10 mouse cellular contexts compared by ENCODE assay signal in the genomic region with DNA sequence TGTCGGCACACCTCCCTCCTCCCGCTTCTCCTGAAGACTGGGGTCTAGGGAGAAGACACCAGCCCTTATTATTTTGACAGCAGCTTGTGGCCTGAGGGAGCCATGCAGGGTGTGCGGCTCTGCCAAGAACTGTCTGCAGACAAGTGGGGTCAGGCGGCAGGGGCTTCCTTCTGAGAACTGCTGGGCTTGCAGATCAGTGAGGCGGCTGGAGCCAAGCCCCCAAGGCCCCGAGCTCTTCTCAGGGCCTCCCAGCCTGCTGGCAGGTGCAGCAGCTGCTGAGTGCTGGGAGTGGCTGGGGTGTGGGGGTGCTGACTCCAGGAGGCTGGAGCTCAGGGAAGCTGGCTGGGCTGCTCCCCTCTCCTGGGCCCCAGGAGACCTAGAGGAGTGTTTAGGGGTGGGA. TPM values are rescaled to one million over a fixed set of nuclear protein-coding genes. Genes with fewer than 3 reads are reported as not detected.
DNase-seq lines count a peak whose midpoint lies in the region; ATAC-seq and TF ChIP-seq lines count a peak whose summit lies in the region.
"Had no signal": no experiment of that assay in that cellular context is flagged by ENCODE, and none has a peak within 500 bp of the region (broad histone marks: within the 10 kb centered on the region; RNA-seq: fewer than 3 reads in every experiment).

No protein-coding gene starts in this region.

- peaks cover 5% of the 10 kb centered on the region for H3K36me3 ChIP-seq in neural tube, embryonic 11.5 days (ENCODE audit: control insufficient read depth, insufficient read depth, low read length)
- peaks cover 15% of the 10 kb centered on the region for H3K36me3 ChIP-seq in limb, embryonic 13.5 days
- no peaks in the 10 kb centered on the region for H3K36me3 ChIP-seq in stomach, postnatal 0 days (ENCODE audit: control insufficient read depth, insufficient read depth, low read length)

- no peak overlapping the region for H3K9ac ChIP-seq in neural tube, embryonic 11.5 days (ENCODE audit: low read length)
- 0 out of 2 replicates have a peak overlapping the region, but pooled peaks have one; percentile 35 for H3K9ac ChIP-seq in limb, embryonic 13.5 days
- peak overlapping the region; percentile 18; the same call in 1 of the 2 replicates for H3K9ac ChIP-seq in stomach, postnatal 0 days (ENCODE audit: low read length)
- H3K9ac ChIP-seq: liver, embryonic 12.5 days had no signal

- peak; percentile 27 for DNase-seq in gastrocnemius, postnatal 10 days
- no peak for DNase-seq in gastrocnemius, adult 8-10 months (ENCODE audit: low spot score in 2 of 2)
- DNase-seq in neural tube, embryonic 11.5 days (ENCODE audit: low spot score): peak; percentile 34
- DNase-seq in neural tube, embryonic 10.5 days (ENCODE audit: extremely low spot score, low spot score): no peak
- peak; percentile 82 for DNase-seq in stomach, postnatal 0 days (ENCODE audit: low spot score)
- DNase-seq in urinary bladder, postnatal 10 days (ENCODE audit: low spot score): no peak
- no peak for DNase-seq in urinary bladder, adult 18-20 months (ENCODE audit: low spot score in 2 of 2)

- H3K4me3 ChIP-seq in neural tube, embryonic 11.5 days (ENCODE audit: low read depth, low read length): no peak overlapping the region
- no peak overlapping the region for H3K4me3 ChIP-seq in limb, embryonic 13.5 days
- H3K4me3 ChIP-seq in stomach, postnatal 0 days (ENCODE audit: low read depth, low read length): no peak overlapping the region
- H3K4me3 ChIP-seq: erythroblast, embryonic 14.5 days; liver, embryonic 12.5 days had no signal

- no peaks in the 10 kb centered on the region for H3K9me3 ChIP-seq in neural tube, embryonic 11.5 days (ENCODE audit: control insufficient read depth, low read length)
- H3K9me3 ChIP-seq in limb, embryonic 13.5 days: 0 out of 2 replicates have a peak, but pooled peaks cover 4% of the 10 kb centered on the region
- H3K9me3 ChIP-seq in stomach, postnatal 0 days (ENCODE audit: control insufficient read depth, low read length): no peaks in the 10 kb centered on the region
- H3K9me3 ChIP-seq: liver, embryonic 12.5 days had no signal

- no peak for ATAC-seq in neural tube, embryonic 11.5 days (ENCODE audit: insufficient read depth, low FRiP score, low TSS enrichment)
- peak; percentile 49; the same call in 1 of the 2 replicates for ATAC-seq in limb, embryonic 13.5 days (ENCODE audit: low FRiP score, low read depth)
- peak; percentile 73 for ATAC-seq in stomach, postnatal 0 days (ENCODE audit: low FRiP score, low TSS enrichment)
- ATAC-seq: liver, embryonic 12.5 days had no signal

- peaks cover 7% of the 10 kb centered on the region; the same call in 1 of the 2 replicates for H3K4me1 ChIP-seq in neural tube, embryonic 11.5 days (ENCODE audit: control insufficient read depth, insufficient read depth, low read length)
- peaks cover 62% of the 10 kb centered on the region for H3K4me1 ChIP-seq in limb, embryonic 13.5 days
- peaks cover 22% of the 10 kb centered on the region for H3K4me1 ChIP-seq in stomach, postnatal 0 days (replicated peaks; ENCODE audit: control insufficient read depth, insufficient read depth)

- TF ChIP-seq CTCF in stomach, postnatal 0 days (IDR thresholded peaks at IDR 0.05; ENCODE audit: low read depth): no peak

- no peak overlapping the region for H3K4me2 ChIP-seq in neural tube, embryonic 11.5 days (ENCODE audit: low read depth)
- H3K4me2 ChIP-seq in limb, embryonic 13.5 days (replicated peaks): 0 out of 2 replicates have a peak overlapping the region, but pooled peaks have one; percentile 21
- H3K4me2 ChIP-seq in stomach, postnatal 0 days (replicated peaks; ENCODE audit: low read depth): peak overlapping the region; percentile 15
- H3K4me2 ChIP-seq: liver, embryonic 12.5 days had no signal

- no peak for TF ChIP-seq EP300 in stomach, postnatal 0 days (optimal IDR thresholded peaks at IDR 0.05)

- 58% methylated on average over 6 of the region's 6 CpGs for WGBS in neural tube, embryonic 11.5 days
- 56% methylated on average over 6 of the region's 6 CpGs for WGBS in limb, embryonic 13.5 days
- 37% methylated on average over 6 of the region's 6 CpGs for WGBS in stomach, postnatal 0 days

- no peaks in the 10 kb centered on the region for H3K27me3 ChIP-seq in neural tube, embryonic 11.5 days (ENCODE audit: control insufficient read depth, insufficient read depth, low read length)
- no peaks in the 10 kb centered on the region for H3K27me3 ChIP-seq in limb, embryonic 13.5 days
- H3K27me3 ChIP-seq in stomach, postnatal 0 days (ENCODE audit: control insufficient read depth, insufficient read depth, low read length): no peaks in the 10 kb centered on the region
- H3K27me3 ChIP-seq: liver, embryonic 12.5 days had no signal

- H3K27ac ChIP-seq in neural tube, embryonic 11.5 days (ENCODE audit: low read depth, low read length): no peak overlapping the region
- H3K27ac ChIP-seq in limb, embryonic 13.5 days: peak overlapping the region; percentile 83
- peak overlapping the region; percentile 80 for H3K27ac ChIP-seq in stomach, postnatal 0 days (replicated peaks)
- H3K27ac ChIP-seq: liver, embryonic 12.5 days had no signal

RNA-seq across cellular contexts. Expression of gene Crtc1, which starts 31.1 kb away (rescaled TPM):
- 10 to 100 TPM in 1 of 2 experiments, 1 to 10 TPM in 1; 8.9 to 12.0 TPM for total RNA-seq in gastrocnemius, postnatal 10 days (2021)
- 10 to 100 TPM in 1 of 4 experiments, 1 to 10 TPM in 3; 7.1 to 15.3 (median 7.6) TPM for total RNA-seq in gastrocnemius, adult 8-10 months (2022)
- 16.1 and 17.9 TPM in 2 replicates for polyA plus RNA-seq in neural tube, embryonic 11.5 days (2014; fragmentation: Nextera tagmentation; extraction: Ambion mirVana)
- polyA plus RNA-seq in limb, embryonic 13.5 days (2015; fragmentation: Nextera tagmentation; extraction: Ambion mirVana): 26.7 and 29.9 TPM in 2 replicates
- polyA plus RNA-seq in stomach, postnatal 0 days (2015; fragmentation: Nextera tagmentation; extraction: Ambion mirVana): 8.0 and 8.4 TPM in 2 replicates

RNA-seq across cellular contexts. Expression of gene Comp, which starts 34.9 kb away (rescaled TPM):
- 10 to 100 TPM; 18.4 to 20.2 TPM for total RNA-seq in gastrocnemius, postnatal 10 days (2021)
- total RNA-seq in gastrocnemius, adult 8-10 months (2022): 10 to 100 TPM in 2 of 4 experiments, 1 to 10 TPM in 2; 2.7 to 16.7 (median 8.4) TPM
- polyA plus RNA-seq in neural tube, embryonic 11.5 days (2014; fragmentation: Nextera tagmentation; extraction: Ambion mirVana): 0.16 and 0.32 TPM in 2 replicates
- 26.4 and 40.8 TPM in 2 replicates for polyA plus RNA-seq in limb, embryonic 13.5 days (2015; fragmentation: Nextera tagmentation; extraction: Ambion mirVana)
- 0.15 and 0.42 TPM in 2 replicates for polyA plus RNA-seq in stomach, postnatal 0 days (2015; fragmentation: Nextera tagmentation; extraction: Ambion mirVana)
- polyA plus RNA-seq: erythroblast, embryonic 14.5 days had no signal

RNA-seq across cellular contexts. Expression of gene Upf1, which starts 55.2 kb away (rescaled TPM):
- total RNA-seq in gastrocnemius, postnatal 10 days (2021): 10 to 100 TPM; 34.2 to 37.3 TPM
- total RNA-seq in gastrocnemius, adult 8-10 months (2022): 10 to 100 TPM; 29.7 to 32.7 (median 30.8) TPM
- 24.0 and 24.1 TPM in 2 replicates for polyA plus RNA-seq in neural tube, embryonic 11.5 days (2014; fragmentation: Nextera tagmentation; extraction: Ambion mirVana)
- polyA plus RNA-seq in limb, embryonic 13.5 days (2015; fragmentation: Nextera tagmentation; extraction: Ambion mirVana): 18.7 and 19.5 TPM in 2 replicates
- polyA plus RNA-seq in stomach, postnatal 0 days (2015; fragmentation: Nextera tagmentation; extraction: Ambion mirVana): 9.5 and 9.6 TPM in 2 replicates

Comparison
In these comparisons a context has a peak if more than half of its experiments do, and no peak if none do; other contexts are left out.
1. DNase-seq: peak in gastrocnemius, postnatal 10 days (single experiment), neural tube, embryonic 11.5 days (single experiment) and stomach, postnatal 0 days (single experiment); none in gastrocnemius, adult 8-10 months (0 of 2), neural tube, embryonic 10.5 days (single experiment), urinary bladder, postnatal 10 days (single experiment) and urinary bladder, adult 18-20 months (0 of 2).
2. RNA of gene Comp, which starts 34.9 kb away (polyA plus RNA-seq): 26.4 to 40.8 TPM in limb, embryonic 13.5 days; 0.15 to 0.42 TPM in stomach, postnatal 0 days and 0.16 to 0.32 TPM in neural tube, embryonic 11.5 days; every median in the first group is over 10 times any median in the second.